18 mouse cellular contexts compared by ENCODE assay signal in the genomic region with DNA sequence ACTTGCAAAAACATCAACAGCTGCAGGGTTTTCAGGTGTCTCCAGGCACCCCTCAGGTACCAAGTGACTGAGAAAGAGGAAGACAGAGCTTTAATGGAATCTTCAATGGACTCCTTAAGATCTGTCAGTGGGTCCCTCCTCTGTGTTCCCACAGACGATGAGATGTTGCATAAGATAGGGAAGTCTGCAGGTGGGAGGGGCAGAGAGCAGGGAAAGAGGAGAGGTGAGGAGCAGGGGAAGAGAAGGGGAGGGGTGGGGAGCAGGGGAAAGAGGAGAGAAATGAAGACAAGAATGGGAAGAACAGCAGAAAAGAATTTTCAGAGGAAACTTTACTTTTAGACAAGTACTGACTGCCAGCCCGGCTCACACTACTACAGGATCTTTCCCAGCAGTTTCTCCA. TPM values are rescaled to one million over a fixed set of nuclear protein-coding genes. Genes with fewer than 3 reads are reported as not detected.
DNase-seq lines count a peak whose midpoint lies in the region; TF ChIP-seq lines count a peak whose summit lies in the region.
"Had no signal": no experiment of that assay in that cellular context is flagged by ENCODE, and none has a peak within 500 bp of the region (broad histone marks: within the 10 kb centered on the region; RNA-seq: fewer than 3 reads in every experiment).

No protein-coding gene starts in this region.

- H3K4me1 ChIP-seq in cerebellum, adult 2 months (ENCODE audit: control insufficient read depth, insufficient read depth, low read length): peaks cover 28% of the 10 kb centered on the region; the same call in 1 of the 2 replicates
- 0 out of 2 replicates have a peak, but pooled peaks cover 3% of the 10 kb centered on the region for H3K4me1 ChIP-seq in heart, embryonic 10.5 days
- H3K4me1 ChIP-seq: embryonic facial prominence, embryonic 10.5 days had no signal

- H3K4me3 ChIP-seq in cerebellum, adult 2 months (replicated peaks; ENCODE audit: insufficient read depth, low read depth, low read length): no peak overlapping the region
- no peak overlapping the region for H3K4me3 ChIP-seq in heart, embryonic 10.5 days
- H3K4me3 ChIP-seq in left cerebral cortex, adult 2 months: no peak overlapping the region
- H3K4me3 ChIP-seq: embryonic facial prominence, embryonic 10.5 days; forebrain, embryonic 13.5 days; heart, embryonic 13.5 days; hindbrain, embryonic 15.5 days had no signal

- no peaks in the 10 kb centered on the region for H3K36me3 ChIP-seq in heart, embryonic 10.5 days
- H3K36me3 ChIP-seq: embryonic facial prominence, embryonic 10.5 days; heart, embryonic 13.5 days; hindbrain, embryonic 15.5 days had no signal

- H3K9me3 ChIP-seq in heart, embryonic 10.5 days: no peaks in the 10 kb centered on the region
- H3K9me3 ChIP-seq: embryonic facial prominence, embryonic 10.5 days; forebrain, embryonic 13.5 days; heart, embryonic 13.5 days; hindbrain, embryonic 15.5 days had no signal

- WGBS in cerebellum, adult 2 months: 25% methylated on average over 2 of the region's 2 CpGs
- WGBS in heart, embryonic 10.5 days: 55% methylated on average over 2 of the region's 2 CpGs

- no peaks in the 10 kb centered on the region for H3K27me3 ChIP-seq in cerebellum, adult 2 months (ENCODE audit: control insufficient read depth, insufficient read depth, low read length)
- H3K27me3 ChIP-seq in heart, embryonic 10.5 days (ENCODE audit: insufficient read depth, poor library complexity, severe bottlenecking): no peaks in the 10 kb centered on the region
- H3K27me3 ChIP-seq: forebrain, embryonic 13.5 days; heart, embryonic 13.5 days; hindbrain, embryonic 15.5 days had no signal

- peak in 1 of 2 experiments; percentile 29 for DNase-seq in cerebellum, adult 2 months
- DNase-seq in cerebellum, postnatal 25 days: no peak
- peak; percentile 64 for DNase-seq in heart, adult 11 months
- DNase-seq in heart, embryonic 10.5 days (ENCODE audit: low spot score): no peak
- no peak for DNase-seq in left cerebral cortex, adult 2 months (ENCODE audit: extremely low spot score in 1 of 2, low spot score in 2 of 2)
- DNase-seq in left cerebral cortex, postnatal 10 days (ENCODE audit: extremely low spot score in 1 of 2, low spot score in 2 of 2): no peak
- DNase-seq in T-cell, adult 2 months (ENCODE audit: low spot score): no peak
- DNase-seq: adrenal gland, postnatal 14 days; forebrain, postnatal 0 days; gastrocnemius, postnatal 36 days; heart, adult 18-20 months; heart, postnatal 36 days; kidney, adult 11 months had no signal

- TF ChIP-seq POLR2A in cerebellum, adult 2 months (IDR thresholded peaks at IDR 0.05; ENCODE audit: borderline replicate concordance, insufficient read depth, low read length): no peak

- peak overlapping the region; percentile 83 for H3K27ac ChIP-seq in cerebellum, adult 2 months (ENCODE audit: insufficient read depth, low read length)
- H3K27ac ChIP-seq in heart, embryonic 10.5 days: no peak overlapping the region
- peak overlapping the region; percentile 67 for H3K27ac ChIP-seq in left cerebral cortex, adult 2 months
- H3K27ac ChIP-seq: embryonic facial prominence, embryonic 10.5 days; forebrain, embryonic 13.5 days; heart, embryonic 13.5 days; hindbrain, embryonic 15.5 days had no signal

- intact Hi-C loops in left cerebral cortex, adult 2 months (cut with DNase I): no loop called here
- intact Hi-C loops in left cerebral cortex, postnatal 10 days (cut with DNase I): no loop called here

- TF ChIP-seq CTCF in cerebellum, adult 2 months (IDR thresholded peaks at IDR 0.05; ENCODE audit: borderline replicate concordance, insufficient read depth, low read depth, low read length): no peak
- TF ChIP-seq CTCF in left cerebral cortex, adult 2 months (IDR thresholded peaks at IDR 0.05): no peak

RNA-seq across cellular contexts. Expression of a gene that starts 28.5 kb away (rescaled TPM):
- 673 and 722 TPM in 2 replicates for polyA plus RNA-seq in cerebellum, adult 2 months (2012; rRNA removed)
- polyA plus RNA-seq in heart, embryonic 10.5 days (2016; fragmentation: Nextera tagmentation; extraction: Ambion mirVana): 67.0 and 69.2 TPM in 2 replicates
- total RNA-seq in left cerebral cortex, adult 2 months (2021): 1,000 to 10,000 TPM; 1,948 to 2,026 TPM
- total RNA-seq in left cerebral cortex, postnatal 10 days (2021): 1,000 to 10,000 TPM; 1,698 to 1,832 TPM
- total RNA-seq: MEL had no signal
